11 mouse cellular contexts compared by ENCODE assay signal in genomic region chr15:70554773-70555582, GRCm38 (mm10).
DNase-seq lines count a peak whose midpoint lies in the region; ATAC-seq and TF ChIP-seq lines count a peak whose summit lies in the region.
"Had no signal": no experiment of that assay in that cellular context is flagged by ENCODE, and none has a peak within 500 bp of the region (broad histone marks: within the 10 kb centered on the region; RNA-seq: fewer than 3 reads in every experiment).

No protein-coding gene starts in this region.

- no peaks in the 10 kb centered on the region for H3K36me3 ChIP-seq in embryonic facial prominence, embryonic 13.5 days
- H3K36me3 ChIP-seq in embryonic facial prominence, embryonic 10.5 days (replicated peaks) = no peaks in the 10 kb centered on the region
- H3K36me3 ChIP-seq in forebrain, embryonic 14.5 days (ENCODE audit: control insufficient read depth, insufficient read depth, low read length) = no peaks in the 10 kb centered on the region
- no peaks in the 10 kb centered on the region for H3K36me3 ChIP-seq in midbrain, embryonic 13.5 days
- H3K36me3 ChIP-seq in stomach, postnatal 0 days (ENCODE audit: control insufficient read depth, insufficient read depth, low read length) = no peaks in the 10 kb centered on the region
- H3K36me3 ChIP-seq: limb, embryonic 12.5 days had no signal

- H3K27ac ChIP-seq in embryonic facial prominence, embryonic 13.5 days = no peak overlapping the region
- no peak overlapping the region for H3K27ac ChIP-seq in embryonic facial prominence, embryonic 10.5 days (replicated peaks)
- peak overlapping the region; percentile 23; the same call in 1 of the 2 replicates for H3K27ac ChIP-seq in forebrain, embryonic 14.5 days (ENCODE audit: low read depth, low read length)
- H3K27ac ChIP-seq in midbrain, embryonic 13.5 days = peak overlapping the region; percentile 32; the same call in 1 of the 2 replicates
- no peak overlapping the region for H3K27ac ChIP-seq in stomach, postnatal 0 days (replicated peaks)
- H3K27ac ChIP-seq: limb, embryonic 12.5 days had no signal

- H3K4me2 ChIP-seq in embryonic facial prominence, embryonic 13.5 days = peak overlapping the region; percentile 9; the same call in 1 of the 2 replicates
- peak overlapping the region; percentile 36 for H3K4me2 ChIP-seq in forebrain, embryonic 14.5 days (ENCODE audit: low read length)
- H3K4me2 ChIP-seq in midbrain, embryonic 13.5 days (replicated peaks) = peak overlapping the region; percentile 38
- H3K4me2 ChIP-seq in stomach, postnatal 0 days (replicated peaks; ENCODE audit: low read depth) = no peak overlapping the region
- H3K4me2 ChIP-seq: limb, embryonic 12.5 days had no signal

- no peak overlapping the region for H3K9ac ChIP-seq in embryonic facial prominence, embryonic 13.5 days
- no peak overlapping the region for H3K9ac ChIP-seq in forebrain, embryonic 14.5 days (ENCODE audit: low read length)
- H3K9ac ChIP-seq in midbrain, embryonic 13.5 days (replicated peaks) = no peak overlapping the region
- no peak overlapping the region for H3K9ac ChIP-seq in stomach, postnatal 0 days (ENCODE audit: low read length)
- H3K9ac ChIP-seq: limb, embryonic 12.5 days had no signal

- no peak for TF ChIP-seq CTCF in stomach, postnatal 0 days (IDR thresholded peaks at IDR 0.05; ENCODE audit: low read depth)

- 47% methylated on average over 18 of the region's 18 CpGs for WGBS in embryonic facial prominence, embryonic 13.5 days
- 56% methylated on average over 18 of the region's 18 CpGs for whole genome bisulfite sequencing in embryonic facial prominence, embryonic 10.5 days
- WGBS in forebrain, embryonic 14.5 days = 13% methylated on average over 18 of the region's 18 CpGs
- 26% methylated on average over 18 of the region's 18 CpGs for WGBS in midbrain, embryonic 13.5 days
- 37% methylated on average over 18 of the region's 18 CpGs for WGBS in stomach, postnatal 0 days

- H3K4me3 ChIP-seq in embryonic facial prominence, embryonic 13.5 days = no peak overlapping the region
- H3K4me3 ChIP-seq in embryonic facial prominence, embryonic 10.5 days = no peak overlapping the region
- H3K4me3 ChIP-seq in forebrain, embryonic 14.5 days (ENCODE audit: low read depth, low read length) = no peak overlapping the region
- H3K4me3 ChIP-seq in midbrain, embryonic 13.5 days (replicated peaks) = no peak overlapping the region
- H3K4me3 ChIP-seq in stomach, postnatal 0 days (ENCODE audit: low read depth, low read length) = no peak overlapping the region
- H3K4me3 ChIP-seq: limb, embryonic 12.5 days had no signal

- no peaks in the 10 kb centered on the region for H3K27me3 ChIP-seq in embryonic facial prominence, embryonic 13.5 days
- no peaks in the 10 kb centered on the region for H3K27me3 ChIP-seq in embryonic facial prominence, embryonic 10.5 days (replicated peaks; ENCODE audit: low read depth, poor library complexity, severe bottlenecking)
- H3K27me3 ChIP-seq in forebrain, embryonic 14.5 days (replicated peaks; ENCODE audit: control insufficient read depth, insufficient read depth, low read length) = no peaks in the 10 kb centered on the region
- H3K27me3 ChIP-seq in midbrain, embryonic 13.5 days = 0 out of 2 replicates have a peak, but pooled peaks cover 3% of the 10 kb centered on the region
- H3K27me3 ChIP-seq in stomach, postnatal 0 days (ENCODE audit: control insufficient read depth, insufficient read depth, low read length) = no peaks in the 10 kb centered on the region
- H3K27me3 ChIP-seq: limb, embryonic 12.5 days had no signal

- ATAC-seq in embryonic facial prominence, embryonic 13.5 days (ENCODE audit: insufficient number of reproducible peaks, insufficient read depth, low FRiP score, low TSS enrichment, low read depth) = no peak
- peak; percentile 91 for ATAC-seq in forebrain, embryonic 14.5 days
- peak; percentile 84 for ATAC-seq in midbrain, embryonic 13.5 days
- no peak for ATAC-seq in frontal cortex, adult (ENCODE audit: low TSS enrichment)
- ATAC-seq in stomach, postnatal 0 days (ENCODE audit: low FRiP score, low TSS enrichment) = no peak

- TF ChIP-seq EP300 in stomach, postnatal 0 days (optimal IDR thresholded peaks at IDR 0.05) = no peak

- DNase-seq in embryonic facial prominence, embryonic 10.5 days (ENCODE audit: low spot score) = no peak
- peak; percentile 72 for DNase-seq in Muller cell, postnatal 12 days (ENCODE audit: inconsistent ontology term)
- peak; percentile 81 for DNase-seq in forebrain, embryonic 14.5 days (ENCODE audit: low spot score)
- no peak for DNase-seq in stomach, postnatal 0 days (ENCODE audit: low spot score)
- DNase-seq in left cerebral cortex, postnatal 10 days (ENCODE audit: extremely low spot score in 1 of 2, low spot score in 2 of 2) = no peak
- DNase-seq: gastrocnemius, postnatal 10 days; lung, postnatal 10 days had no signal

- no peaks in the 10 kb centered on the region for H3K9me3 ChIP-seq in embryonic facial prominence, embryonic 13.5 days
- no peaks in the 10 kb centered on the region for H3K9me3 ChIP-seq in embryonic facial prominence, embryonic 10.5 days
- H3K9me3 ChIP-seq in forebrain, embryonic 14.5 days (replicated peaks; ENCODE audit: control insufficient read depth, low read length) = no peaks in the 10 kb centered on the region
- no peaks in the 10 kb centered on the region for H3K9me3 ChIP-seq in midbrain, embryonic 13.5 days
- no peaks in the 10 kb centered on the region for H3K9me3 ChIP-seq in stomach, postnatal 0 days (ENCODE audit: control insufficient read depth, low read length)
- H3K9me3 ChIP-seq: limb, embryonic 12.5 days had no signal

- H3K4me1 ChIP-seq in embryonic facial prominence, embryonic 13.5 days = 0 out of 2 replicates have a peak, but pooled peaks cover 5% of the 10 kb centered on the region
- H3K4me1 ChIP-seq in embryonic facial prominence, embryonic 10.5 days = no peaks in the 10 kb centered on the region
- H3K4me1 ChIP-seq in forebrain, embryonic 14.5 days (ENCODE audit: control insufficient read depth, insufficient read depth, low read length) = peaks cover 3% of the 10 kb centered on the region; the same call in 1 of the 2 replicates
- H3K4me1 ChIP-seq in midbrain, embryonic 13.5 days (replicated peaks) = peaks cover 19% of the 10 kb centered on the region
- no peaks in the 10 kb centered on the region for H3K4me1 ChIP-seq in stomach, postnatal 0 days (replicated peaks; ENCODE audit: control insufficient read depth, insufficient read depth)
- H3K4me1 ChIP-seq: limb, embryonic 12.5 days had no signal

- intact Hi-C loops in left cerebral cortex, postnatal 10 days (cut with DNase I) = no loop called here

Comparison
In these comparisons a context has a peak if more than half of its experiments do, and no peak if none do; other contexts are left out.
1. ATAC-seq: peak in forebrain, embryonic 14.5 days (single experiment) and midbrain, embryonic 13.5 days (single experiment); none in embryonic facial prominence, embryonic 13.5 days (single experiment), frontal cortex, adult (single experiment) and stomach, postnatal 0 days (single experiment).
2. H3K27ac ChIP-seq: peak in forebrain, embryonic 14.5 days (single experiment) and midbrain, embryonic 13.5 days (single experiment); none in embryonic facial prominence, embryonic 13.5 days (single experiment), embryonic facial prominence, embryonic 10.5 days (single experiment) and stomach, postnatal 0 days (single experiment).
3. DNase-seq: peak in Muller cell, postnatal 12 days (single experiment) and forebrain, embryonic 14.5 days (single experiment); none in embryonic facial prominence, embryonic 10.5 days (single experiment), stomach, postnatal 0 days (single experiment) and left cerebral cortex, postnatal 10 days (0 of 2).